Comparison of ENCODE assay signal across 9 mouse cellular contexts in genomic region chr16:90925461-90925860, GRCm38 (mm10). TPM values are rescaled to one million over a fixed set of nuclear protein-coding genes. Genes with fewer than 3 reads are reported as not detected.
DNase-seq lines count a peak whose midpoint lies in the region; ATAC-seq and TF ChIP-seq lines count a peak whose summit lies in the region.
"Had no signal": no experiment of that assay in that cellular context is flagged by ENCODE, and none has a peak within 500 bp of the region (broad histone marks: within the 10 kb centered on the region; RNA-seq: fewer than 3 reads in every experiment).

No protein-coding gene starts in this region.

- H3K4me1 ChIP-seq in midbrain, postnatal 0 days (ENCODE audit: insufficient read depth, low read length) = no peaks in the 10 kb centered on the region
- H3K4me1 ChIP-seq: embryonic facial prominence, embryonic 15.5 days had no signal

- no peaks in the 10 kb centered on the region for H3K27me3 ChIP-seq in midbrain, postnatal 0 days (ENCODE audit: insufficient read depth, low read length)
- H3K27me3 ChIP-seq: embryonic facial prominence, embryonic 15.5 days had no signal

- H3K9me3 ChIP-seq in midbrain, postnatal 0 days (ENCODE audit: low read length) = no peaks in the 10 kb centered on the region
- H3K9me3 ChIP-seq: embryonic facial prominence, embryonic 15.5 days had no signal

- no peak overlapping the region for H3K4me3 ChIP-seq in midbrain, postnatal 0 days (ENCODE audit: low read depth, low read length)
- H3K4me3 ChIP-seq: embryonic facial prominence, embryonic 15.5 days had no signal

- no peak overlapping the region for H3K4me2 ChIP-seq in midbrain, postnatal 0 days (ENCODE audit: low read depth, low read length, poor library complexity, severe bottlenecking)
- H3K4me2 ChIP-seq: embryonic facial prominence, embryonic 15.5 days had no signal

- 32% methylated on average over 5 of the region's 5 CpGs for WGBS in midbrain, postnatal 0 days

- TF ChIP-seq CTCF in midbrain, postnatal 0 days (IDR thresholded peaks at IDR 0.05) = peak; percentile 96

- peaks cover 44% of the 10 kb centered on the region for H3K36me3 ChIP-seq in midbrain, postnatal 0 days (ENCODE audit: insufficient read depth, low read length)

- intact Hi-C loops in left cerebral cortex, postnatal 36 days (cut with DNase I) = loop anchor here (5.0 to 10.0 kb wide), 2 partner anchors 93 to 611 kb away; no protein-coding TSS in a partner anchor

- H3K27ac ChIP-seq in midbrain, postnatal 0 days (ENCODE audit: low read depth, low read length) = no peak overlapping the region
- H3K27ac ChIP-seq: embryonic facial prominence, embryonic 15.5 days had no signal

- peak; percentile 50; the same call in 1 of the 2 replicates for ATAC-seq in midbrain, postnatal 0 days (ENCODE audit: low FRiP score)

- DNase-seq in urinary bladder, adult 18-20 months (ENCODE audit: low spot score in 2 of 2) = peak; percentile 20 to 44
- DNase-seq in urinary bladder, postnatal 10 days (ENCODE audit: low spot score) = no peak
- peak; percentile 62 to 65 for DNase-seq in cerebellum, postnatal 36 days
- peak; percentile 42 to 67 for DNase-seq in gastrocnemius, postnatal 4 days (ENCODE audit: low spot score in 2 of 2)
- peak; percentile 62 for DNase-seq in kidney, adult 11 months
- peak; percentile 48 to 53 for DNase-seq in left cerebral cortex, postnatal 36 days (ENCODE audit: low spot score in 2 of 2)
- DNase-seq in midbrain, postnatal 0 days (ENCODE audit: low spot score) = peak; percentile 78
- peak; percentile 64 for DNase-seq in thymus, postnatal 4 days

- H3K9ac ChIP-seq in midbrain, postnatal 0 days (replicated peaks; ENCODE audit: low read length, poor library complexity, severe bottlenecking) = no peak overlapping the region
- H3K9ac ChIP-seq: embryonic facial prominence, embryonic 15.5 days had no signal

RNA-seq across cellular contexts. Expression of gene Cfap298, which starts 9.5 kb away (rescaled TPM):
- 10 to 100 TPM; 19.1 to 28.2 TPM for total RNA-seq in gastrocnemius, postnatal 4 days (2021)
- total RNA-seq in left cerebral cortex, postnatal 36 days (2021) = 10 to 100 TPM; 41.5 to 44.8 TPM
- 19.0 and 26.5 TPM in 2 replicates for total RNA-seq in midbrain, postnatal 0 days (2014; rRNA removed)
- 65.1 and 66.2 TPM in 2 replicates for polyA plus RNA-seq in midbrain, postnatal 0 days (2015; fragmentation: Nextera tagmentation; extraction: Ambion mirVana)
